Mouse (Mus musculus) hindbrain, postnatal 0 days (tissue): ENCODE measurements around the gene Prox2. TPM values are rescaled to one million over a fixed set of nuclear protein-coding genes. Genes with fewer than 3 reads are reported as not detected.
"Not testable (repeated sequence)": the region's sequence is repeated elsewhere in the genome, so short reads cannot be mapped to it uniquely, and the experiment has no call there.

Experiments
- ATAC-seq: fragments of 200-750 bp; cut with Nextera tagmentation; 2 replicates; pipeline ENCODE4 v1.8.0; 2017; ENCODE audit warnings: mild to moderate bottlenecking, moderate TSS enrichment, moderate library complexity
- DNase-seq: peaks from one replicate; pipeline ENCODE4 v3.0.0-alpha.2; 2015; ENCODE audit warnings: low spot score
- H3K27ac ChIP-seq: fragments of 300-500 bp; sonication (generic); 2 replicates; pipeline ENCODE4 v1.5.1; 2014; ENCODE audit warnings: mild to moderate bottlenecking
- H3K27me3 ChIP-seq: fragments of 300-500 bp; sonication (generic); 2 replicates; pipeline ENCODE4 v1.6.1; 2014; ENCODE audit warnings: low read length, mixed read lengths; ENCODE audit not compliant: insufficient read depth
- H3K36me3 ChIP-seq: fragments of 300-500 bp; sonication (generic); 2 replicates; pipeline ENCODE4 v1.6.1; 2014; ENCODE audit warnings: low read length, mixed read lengths; ENCODE audit not compliant: insufficient read depth
- H3K4me1 ChIP-seq: fragments of 300-500 bp; sonication (generic); 2 replicates; pipeline ENCODE4 v1.6.1; 2014; ENCODE audit warnings: antibody characterized with exemption, low read length, mixed read lengths; ENCODE audit not compliant: insufficient read depth
- H3K4me2 ChIP-seq: fragments of 300-500 bp; sonication (generic); 2 replicates; pipeline ENCODE4 v1.6.1; 2014; ENCODE audit warnings: low read depth, mild to moderate bottlenecking, low read length, moderate library complexity, mixed read lengths
- H3K4me3 ChIP-seq: fragments of 300-500 bp; sonication (generic); 2 replicates; pipeline ENCODE4 v1.5.1; 2014; ENCODE audit warnings: low read length
- H3K9ac ChIP-seq: fragments of 300-500 bp; sonication (generic); replicated peaks from 2 replicates; pipeline ENCODE4 v1.6.1; 2014; ENCODE audit warnings: mild to moderate bottlenecking, low read length, moderate library complexity, mixed read lengths
- H3K9me3 ChIP-seq: fragments of 300-500 bp; sonication (generic); 2 replicates; pipeline ENCODE4 v1.6.1; 2016; ENCODE audit warnings: low read length, mixed read lengths
- CTCF ChIP-seq: IDR thresholded peaks from 2 replicates; pipeline ENCODE4 v1.5.1; 2016; ENCODE audit warnings: antibody characterized with exemption, control low read depth, low read depth
- WGBS: fragments of 180-500 bp; shearing (Covaris S2); extraction: QIAGEN DNeasy Blood & Tissue Kit; methylation state at CpG from one replicate; pipeline ENCODE4 v1.1.7; 2014; 5-methylcytosine and 5-hydroxymethylcytosine counted together
- polyA plus RNA-seq: library from polyadenylated mRNA; unstranded; fragments of >200 nt; fragmentation: Nextera tagmentation; extraction: Ambion mirVana; gene quantifications from 2 replicates; pipeline ENCODE4 v1.2.1, GENCODE M21; 2015
- total RNA-seq: library from RNA; depleted of rRNA; stranded (reverse); fragments of >200 nt; gene quantifications from 2 replicates; pipeline ENCODE4 v1.2.3, GENCODE M21; 2014

Prox2 gene
- total and polyA plus RNA-seq, 2 experiments from 2014 or later: 0.68 to 1.4 TPM

DNA sequence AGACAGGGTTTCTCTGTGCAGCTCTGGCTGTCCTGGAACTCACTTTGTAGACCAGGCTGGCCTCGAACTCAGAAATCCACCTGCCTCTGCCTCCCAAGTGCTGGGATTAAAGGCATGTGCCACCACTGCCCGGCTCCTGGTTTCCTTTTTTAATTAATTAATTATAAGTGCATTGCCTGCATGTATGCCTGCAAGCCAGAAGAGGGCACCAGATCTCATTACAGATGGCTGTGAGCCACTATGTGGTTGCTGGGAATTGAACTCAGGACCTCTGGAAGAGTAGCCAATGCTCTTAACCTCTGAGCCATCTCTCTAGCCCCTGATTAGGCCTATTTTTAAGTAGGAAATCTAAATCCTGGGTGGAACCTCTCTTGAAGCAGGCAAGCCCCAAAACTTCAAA, 33.7 kb upstream of the Prox2 start:
- H3K27me3 ChIP-seq, H3K36me3 ChIP-seq, H3K27ac ChIP-seq, H3K9me3 ChIP-seq, H3K9ac ChIP-seq, H3K4me3 ChIP-seq, H3K4me2 ChIP-seq, H3K4me1 ChIP-seq, ATAC-seq, DNase-seq: not testable (repeated sequence)
- peak; percentile 53 for TF ChIP-seq CTCF
- 64% methylated on average over 2 of the region's 2 CpGs for WGBS

DNA sequence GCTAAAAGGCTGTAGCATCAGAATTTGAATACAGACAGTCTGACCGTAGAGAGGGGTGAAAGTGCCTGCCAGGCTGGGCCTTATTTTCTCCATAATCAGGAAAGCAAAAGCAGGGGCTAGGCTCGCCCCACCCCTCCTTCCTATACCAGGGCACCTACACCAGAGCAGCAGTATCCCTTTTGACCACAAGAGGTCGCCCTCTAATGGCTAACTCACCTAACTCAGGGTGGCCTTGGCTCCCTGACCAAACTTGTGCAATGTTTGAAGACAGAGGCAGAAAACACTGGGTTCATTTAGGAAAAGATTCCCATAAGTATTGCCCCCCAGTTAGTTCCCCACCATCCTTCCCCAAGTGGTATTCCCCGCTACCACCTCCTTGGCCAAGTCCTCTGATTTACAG, 32.2 kb upstream of the Prox2 start:
- 15% methylated on average over 4 of the region's 4 CpGs for WGBS
- Histone ChIP-seq H3K4me2 (no peak overlapping the region), H3K27me3 (no peaks in the 10 kb centered on the region), H3K4me3 (no peak overlapping the region), H3K9ac (no peak overlapping the region), H3K4me1 (no peaks in the 10 kb centered on the region), H3K9me3 (no peaks in the 10 kb centered on the region), H3K36me3 (peaks cover 5% of the 10 kb centered on the region; the same call in 1 of the 2 replicates), H3K27ac (no peak overlapping the region)
- DNase-seq: peak; percentile 93
- peak; percentile 99 for TF ChIP-seq CTCF
- ATAC-seq: peak; percentile 63

DNA sequence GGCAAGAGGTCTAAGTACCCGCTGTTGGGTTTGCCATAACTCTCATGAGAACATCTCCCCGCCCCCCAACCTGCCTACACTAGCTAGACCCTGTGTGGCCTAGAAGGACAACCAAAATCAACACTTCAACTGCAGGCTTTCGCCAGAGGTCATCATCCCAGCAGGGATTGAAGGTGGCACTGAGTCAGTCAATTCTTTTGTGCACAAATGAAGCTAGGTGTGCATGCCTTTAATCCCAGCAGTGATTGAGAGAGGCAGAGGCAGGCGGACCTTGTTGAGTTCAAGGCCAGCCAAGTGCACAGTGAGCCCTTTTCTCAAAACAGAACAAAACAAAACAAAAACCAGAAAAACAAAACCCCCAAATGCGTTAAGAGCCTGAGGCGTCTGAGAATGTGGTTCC, 30.5 kb upstream of the Prox2 start:
- ATAC-seq (no peak), DNase-seq (no peak)
- no peak overlapping the region for H3K4me3 ChIP-seq
- H3K9me3 ChIP-seq: no peaks in the 10 kb centered on the region
- H3K36me3 ChIP-seq: peaks cover 5% of the 10 kb centered on the region; the same call in 1 of the 2 replicates
- H3K9ac ChIP-seq: no peak overlapping the region
- no peak overlapping the region for H3K27ac ChIP-seq
- H3K4me2 ChIP-seq: no peak overlapping the region
- H3K27me3 ChIP-seq: no peaks in the 10 kb centered on the region
- no peak for TF ChIP-seq CTCF
- WGBS: 85% methylated on average over 6 of the region's 6 CpGs
- no peaks in the 10 kb centered on the region; the same call in 1 of the 2 replicates for H3K4me1 ChIP-seq

DNA sequence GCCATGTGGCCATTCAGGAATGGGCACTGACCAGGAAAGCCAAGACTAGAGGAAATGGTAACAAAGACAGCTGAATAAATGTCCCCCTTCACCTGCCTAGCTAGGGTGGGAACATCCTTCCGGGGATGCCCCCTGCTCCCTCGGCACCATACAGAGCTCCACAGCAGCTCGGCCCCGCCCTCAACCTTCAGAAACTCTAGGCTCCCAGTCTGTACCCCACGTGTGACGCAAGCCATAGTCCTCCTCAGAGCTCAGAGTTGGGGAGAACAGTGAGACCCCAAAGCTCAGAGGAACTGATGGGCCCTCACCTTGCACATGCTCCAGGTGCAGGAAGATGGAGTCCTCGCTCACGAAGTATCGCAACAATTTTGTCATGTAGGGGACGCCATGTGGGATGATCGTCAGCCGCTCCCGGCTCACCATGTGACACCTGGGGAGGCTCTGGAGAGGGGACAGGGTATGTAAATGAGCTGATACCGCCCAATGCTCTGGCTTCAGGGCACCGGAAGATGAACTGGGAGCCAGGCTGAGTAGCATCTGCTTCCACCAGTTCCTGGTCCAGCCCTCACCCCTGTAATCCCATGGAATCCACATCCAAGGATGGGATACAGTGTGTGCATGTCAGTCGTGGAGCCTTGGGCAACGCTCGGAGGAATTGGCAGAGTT, 29.6 kb upstream of the Prox2 start:
- no peak overlapping the region for H3K4me3 ChIP-seq
- H3K4me1 ChIP-seq: no peaks in the 10 kb centered on the region; the same call in 1 of the 2 replicates
- H3K36me3 ChIP-seq: peaks cover 9% of the 10 kb centered on the region; the same call in 1 of the 2 replicates
- H3K27ac ChIP-seq: no peak overlapping the region
- H3K4me2 ChIP-seq: no peak overlapping the region
- no peak for DNase-seq
- ATAC-seq: no peak
- H3K9ac ChIP-seq: no peak overlapping the region
- no peaks in the 10 kb centered on the region for H3K27me3 ChIP-seq
- H3K9me3 ChIP-seq: no peaks in the 10 kb centered on the region
- TF ChIP-seq CTCF: no peak
- WGBS: 45% methylated on average over 18 of the region's 18 CpGs

DNA sequence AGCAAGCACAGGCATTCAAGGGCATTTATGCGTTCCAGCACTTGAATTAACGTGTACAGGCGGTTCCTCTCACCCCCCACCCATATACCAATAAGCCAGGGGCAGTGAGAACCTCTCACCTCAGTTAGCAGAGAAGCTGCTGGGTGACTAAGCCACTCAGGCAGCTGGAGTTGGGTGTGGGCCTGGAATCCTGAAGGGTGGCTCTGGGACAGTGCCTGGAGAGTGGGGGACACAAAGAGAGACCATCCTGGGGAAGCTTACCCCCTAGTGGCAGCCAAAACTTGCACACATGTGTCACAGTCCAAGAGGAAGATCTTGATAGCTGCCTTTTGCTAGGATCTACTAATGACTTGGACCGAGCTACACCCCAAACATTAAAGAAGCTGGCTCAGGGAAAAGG, 26.1 kb upstream of the Prox2 start:
- no peak for DNase-seq
- Histone ChIP-seq H3K4me3 (no peak overlapping the region), H3K27ac (peak overlapping the region; percentile 29; the same call in 1 of the 2 replicates), H3K4me2 (no peak overlapping the region), H3K27me3 (no peaks in the 10 kb centered on the region), H3K9me3 (no peaks in the 10 kb centered on the region), H3K36me3 (peaks cover 38% of the 10 kb centered on the region), H3K4me1 (no peaks in the 10 kb centered on the region; the same call in 1 of the 2 replicates), H3K9ac (no peak overlapping the region)
- ATAC-seq: no peak
- peak; percentile 21 for TF ChIP-seq CTCF
- WGBS: 81% methylated on average over 4 of the region's 4 CpGs

DNA sequence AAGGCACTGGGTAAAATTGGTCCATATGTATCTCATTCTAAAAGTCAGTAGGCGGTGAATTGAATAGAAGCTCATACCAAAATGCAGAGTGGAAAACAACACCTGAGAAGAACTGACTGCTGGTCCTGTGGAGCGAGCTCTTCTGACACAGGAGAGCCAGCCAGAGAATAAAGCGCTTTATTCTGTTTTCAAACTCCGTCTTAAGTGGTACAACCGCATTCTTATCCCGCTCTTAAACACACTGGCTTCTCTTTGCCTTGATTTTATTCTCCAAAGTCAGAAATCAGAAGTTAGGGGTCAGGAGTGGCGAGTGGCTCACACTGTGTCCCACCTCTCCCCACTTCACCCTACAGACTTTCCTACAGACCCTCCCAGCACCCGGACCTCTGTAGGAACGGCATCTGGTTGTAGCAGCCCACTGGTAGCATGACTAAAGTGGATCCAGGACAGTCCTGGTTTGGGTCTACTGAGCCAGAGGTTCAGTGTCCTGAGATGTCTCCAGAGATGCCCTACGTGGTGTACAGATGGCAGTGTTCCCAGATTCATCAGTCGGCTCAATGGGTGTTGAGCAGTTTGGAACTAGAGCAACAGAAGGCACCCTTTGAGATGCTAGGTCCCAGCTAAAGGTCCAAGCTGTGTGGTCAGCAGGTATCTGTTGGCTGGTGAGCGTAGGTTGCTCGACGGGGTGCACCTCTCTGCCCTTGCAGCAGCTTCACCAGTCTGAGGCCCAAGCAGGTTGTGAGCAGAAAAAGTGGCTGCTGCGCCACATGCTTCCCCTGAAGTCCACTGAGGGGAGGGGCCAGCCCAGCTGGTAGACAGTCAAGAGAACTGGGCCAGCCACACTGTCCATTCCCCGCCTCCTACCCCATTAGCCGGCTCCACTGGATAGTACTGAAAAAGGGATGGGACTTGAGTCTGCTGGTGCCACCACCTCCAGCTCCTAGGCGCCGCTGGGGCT, 25.2 kb upstream of the Prox2 start:
- no peaks in the 10 kb centered on the region for H3K9me3 ChIP-seq
- 74% methylated on average over 19 of the region's 19 CpGs for WGBS

More for the DNA sequence above, 25.2 kb upstream of the Prox2 start:
- Histone ChIP-seq H3K27me3 (no peaks in the 10 kb centered on the region), H3K4me3 (no peak overlapping the region), H3K4me1 (no peaks in the 10 kb centered on the region; the same call in 1 of the 2 replicates), H3K36me3 (peaks cover 46% of the 10 kb centered on the region), H3K27ac (peak overlapping the region; percentile 29; the same call in 1 of the 2 replicates), H3K4me2 (no peak overlapping the region), H3K9ac (no peak overlapping the region)
- ATAC-seq: peak; percentile 19; the same call in 1 of the 2 replicates
- no peak for DNase-seq
- TF ChIP-seq CTCF: no peak
